Mouse (Mus musculus) limb, embryonic 13.5 days (tissue): ENCODE measurements at regions not wholly inside any gene's neighbourhood (a gene's known extent, or its start where the extent isn't known, plus 50 kb on each side); places are given as distances from the start of the nearest gene placed in this dataset.

ENCODE experiments used
- ATAC-seq: fragments of 200-750 bp; cut with Nextera tagmentation; 2 replicates; pipeline ENCODE4 v1.8.0; 2017; ENCODE audit warnings: low read depth, moderate number of reproducible peaks, moderate TSS enrichment; ENCODE audit not compliant: low FRiP score
- H3K27ac ChIP-seq: fragments of 300-500 bp; sonication (generic); 2 replicates; pipeline ENCODE4 v1.5.1; 2015; ENCODE audit warnings: inconsistent platforms, mild to moderate bottlenecking, moderate library complexity
- H3K27me3 ChIP-seq: fragments of 300-500 bp; sonication (generic); 2 replicates; pipeline ENCODE4 v1.6.1; 2015; ENCODE audit warnings: mild to moderate bottlenecking, inconsistent platforms
- H3K36me3 ChIP-seq: fragments of 300-500 bp; sonication (generic); 2 replicates; pipeline ENCODE4 v1.6.1; 2015; ENCODE audit warnings: inconsistent platforms, mild to moderate bottlenecking, moderate library complexity
- H3K4me1 ChIP-seq: fragments of 300-500 bp; sonication (generic); 2 replicates; pipeline ENCODE4 v1.6.1; 2015; ENCODE audit warnings: inconsistent platforms
- H3K4me2 ChIP-seq: fragments of 300-500 bp; sonication (generic); replicated peaks from 2 replicates; pipeline ENCODE4 v1.6.1; 2015; ENCODE audit warnings: inconsistent platforms, mild to moderate bottlenecking, moderate library complexity
- H3K4me3 ChIP-seq: fragments of 300-500 bp; sonication (generic); 2 replicates; pipeline ENCODE4 v1.5.1; 2015; ENCODE audit warnings: moderate library complexity, mild to moderate bottlenecking, inconsistent platforms
- H3K9ac ChIP-seq: fragments of 300-500 bp; sonication (generic); 2 replicates; pipeline ENCODE4 v1.6.1; 2015; ENCODE audit warnings: mild to moderate bottlenecking, inconsistent platforms
- H3K9me3 ChIP-seq: fragments of 300-500 bp; sonication (generic); 2 replicates; pipeline ENCODE4 v1.6.1; 2016; ENCODE audit warnings: inconsistent platforms
- WGBS: fragments of 180-500 bp; shearing (Covaris S2); methylation state at CpG from one replicate; pipeline ENCODE4 v1.1.7; 2015; 5-methylcytosine and 5-hydroxymethylcytosine counted together

- H3K9ac ChIP-seq: no peak overlapping the region
- H3K36me3 ChIP-seq: no peaks in the 10 kb centered on the region
- H3K27me3 ChIP-seq: no peaks in the 10 kb centered on the region
- H3K4me3 ChIP-seq: no peak overlapping the region
- 10% methylated on average over 2 of the region's 2 CpGs for whole genome bisulfite sequencing
- no peak overlapping the region for H3K27ac ChIP-seq
- ATAC-seq: peak; percentile 44
- H3K4me1 ChIP-seq: 0 out of 2 replicates have a peak, but pooled peaks cover 5% of the 10 kb centered on the region
- H3K4me2 ChIP-seq: no peak overlapping the region
- H3K9me3 ChIP-seq: no peaks in the 10 kb centered on the region
These were observed 6497.8 kb upstream of the Gm7489 start for GRCm38 (mm10) chr15:47386881-47387399.
